18 mouse cellular contexts compared by ENCODE assay signal in the genomic region with DNA sequence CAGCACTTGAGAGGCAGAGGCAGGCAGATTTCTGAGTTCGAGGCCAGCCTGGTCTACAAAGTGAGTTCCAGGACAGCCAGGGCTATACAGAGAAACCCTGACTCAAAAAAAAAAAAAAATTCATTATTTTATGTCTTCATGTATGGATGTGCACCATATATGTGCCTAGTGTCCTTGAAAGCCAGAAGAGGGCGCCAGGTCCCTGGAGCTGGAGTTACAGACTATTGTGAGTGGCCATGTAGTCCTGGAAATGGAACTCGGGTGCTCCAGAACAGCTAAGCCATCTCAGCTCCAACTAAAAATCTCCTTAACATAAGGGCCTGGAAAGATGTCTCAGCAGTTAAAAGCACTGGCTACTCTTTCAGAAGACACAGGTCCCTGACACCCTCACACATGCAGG. TPM values are rescaled to one million over a fixed set of nuclear protein-coding genes. Genes with fewer than 3 reads are reported as not detected.
DNase-seq lines count a peak whose midpoint lies in the region; ATAC-seq and TF ChIP-seq lines count a peak whose summit lies in the region.
"Had no signal": no experiment of that assay in that cellular context is flagged by ENCODE, and none has a peak within 500 bp of the region (broad histone marks: within the 10 kb centered on the region; RNA-seq: fewer than 3 reads in every experiment).

No protein-coding gene starts in this region.

- H3K9me3 ChIP-seq in lung, postnatal 0 days (ENCODE audit: low read length), result no peaks in the 10 kb centered on the region
- H3K9me3 ChIP-seq: embryonic facial prominence, embryonic 10.5 days; forebrain, embryonic 12.5 days; G1E; hindbrain, embryonic 12.5 days; stomach, embryonic 15.5 days had no signal

- H3K4me1 ChIP-seq in lung, postnatal 0 days (ENCODE audit: insufficient read depth, low read depth, low read length), result peaks cover 17% of the 10 kb centered on the region; the same call in 1 of the 2 replicates

- no peaks in the 10 kb centered on the region for H3K36me3 ChIP-seq in lung, postnatal 0 days (ENCODE audit: insufficient read depth, low read length)
- H3K36me3 ChIP-seq: hindbrain, embryonic 12.5 days had no signal

- H3K27ac ChIP-seq in lung, postnatal 0 days (ENCODE audit: low read length), result no peak overlapping the region

- no peak for TF ChIP-seq EP300 in lung, postnatal 0 days (IDR thresholded peaks at IDR 0.05)

- peak; percentile 9 for DNase-seq in embryo, embryonic 10.5 days (ENCODE audit: low spot score)
- no peak for DNase-seq in embryo, embryonic 10 days (ENCODE audit: low spot score)
- DNase-seq in lung, postnatal 0 days (ENCODE audit: low spot score), result no peak
- DNase-seq in lung, postnatal 14 days, result no peak
- peak; percentile 72 for DNase-seq in R1 (ENCODE audit: low read depth, low spot score)
- DNase-seq in retina, postnatal 1 day, result peak; percentile 36
- DNase-seq: lung, postnatal 36 days; right cerebral cortex, adult 18-20 months had no signal

- peak; percentile 51 for TF ChIP-seq CTCF in lung, postnatal 0 days (IDR thresholded peaks at IDR 0.05)

- 66% methylated on average over 3 of the region's 3 CpGs for WGBS in lung, postnatal 0 days

- ATAC-seq in lung, postnatal 0 days, result no peak
- ATAC-seq in activated CD4-positive, CD25-positive, alpha-beta regulatory T cell, adult 4 months, result no peak
- ATAC-seq in megakaryocyte, adult 5-6 weeks (ENCODE audit: poor library complexity, severe bottlenecking), result no peak

- no peak overlapping the region for H3K4me3 ChIP-seq in lung, postnatal 0 days (ENCODE audit: low read depth, low read length)

- no peak overlapping the region for H3K9ac ChIP-seq in lung, postnatal 0 days (replicated peaks; ENCODE audit: low read depth)

- no peaks in the 10 kb centered on the region for H3K27me3 ChIP-seq in lung, postnatal 0 days (replicated peaks; ENCODE audit: insufficient read depth, low read length)
- H3K27me3 ChIP-seq: hindbrain, embryonic 12.5 days; stomach, embryonic 15.5 days had no signal

- no peak overlapping the region for H3K4me2 ChIP-seq in lung, postnatal 0 days (replicated peaks; ENCODE audit: low read depth, low read length)

RNA-seq across cellular contexts. Expression of gene Clptm1, which starts 1.9 kb away (rescaled TPM):
- 76.9 and 78.8 TPM in 2 replicates for polyA plus RNA-seq in lung, postnatal 0 days (2015; fragmentation: Nextera tagmentation; extraction: Ambion mirVana)
- polyA plus RNA-seq in activated CD4-positive, CD25-positive, alpha-beta regulatory T cell, adult 4 months (2017; shearing (Covaris generic)), result 10 to 100 TPM; 35.4 to 40.9 TPM
- total RNA-seq in megakaryocyte, adult 5-6 weeks (2015), result 56.6 and 62.8 TPM in 2 replicates
- 33.2 and 37.8 TPM in 2 replicates for total RNA-seq in megakaryocyte, adult 5-6 weeks (2017)

RNA-seq across cellular contexts. Expression of gene Apoc2, which starts 11.0 kb away (rescaled TPM):
- 4.2 and 4.9 TPM in 2 replicates for polyA plus RNA-seq in lung, postnatal 0 days (2015; fragmentation: Nextera tagmentation; extraction: Ambion mirVana)
- polyA plus RNA-seq in activated CD4-positive, CD25-positive, alpha-beta regulatory T cell, adult 4 months (2017; shearing (Covaris generic)), result not detected
- total RNA-seq in megakaryocyte, adult 5-6 weeks (2015), result 90.8 and 107 TPM in 2 replicates
- 79.2 and 97.6 TPM in 2 replicates for total RNA-seq in megakaryocyte, adult 5-6 weeks (2017)
- total RNA-seq: G1E; left cerebral cortex, postnatal 36 days had no signal
- polyA plus RNA-seq: forebrain, embryonic 12.5 days; G1E; hindbrain, embryonic 12.5 days; myocyte had no signal

RNA-seq across cellular contexts. Expression of gene Gm44805, which starts 14.5 kb away (rescaled TPM):
- polyA plus RNA-seq in lung, postnatal 0 days (2015; fragmentation: Nextera tagmentation; extraction: Ambion mirVana), result not detected in 2 replicates
- polyA plus RNA-seq in activated CD4-positive, CD25-positive, alpha-beta regulatory T cell, adult 4 months (2017; shearing (Covaris generic)), result not detected
- total RNA-seq in megakaryocyte, adult 5-6 weeks (2015), result not detected in 2 replicates
- not detected in 2 replicates for total RNA-seq in megakaryocyte, adult 5-6 weeks (2017)
- total RNA-seq: G1E; left cerebral cortex, postnatal 36 days had no signal
- polyA plus RNA-seq: embryonic facial prominence, embryonic 10.5 days; forebrain, embryonic 12.5 days; G1E; gonadal fat pad, adult 2 months; hindbrain, embryonic 12.5 days; myocyte; stomach, embryonic 15.5 days had no signal

RNA-seq across cellular contexts. Expression of gene Apoc4, which starts 14.5 kb away (rescaled TPM):
- polyA plus RNA-seq in lung, postnatal 0 days (2015; fragmentation: Nextera tagmentation; extraction: Ambion mirVana), result 0.38 and 0.88 TPM in 2 replicates
- polyA plus RNA-seq in activated CD4-positive, CD25-positive, alpha-beta regulatory T cell, adult 4 months (2017; shearing (Covaris generic)), result under 1 TPM in 1 of 2 experiments, not detected in 1; 0.44 TPM
- not detected in 2 replicates for total RNA-seq in megakaryocyte, adult 5-6 weeks (2015)
- 0.04 TPM in 1 of 2 replicates, not detected in the other for total RNA-seq in megakaryocyte, adult 5-6 weeks (2017)
- total RNA-seq: left cerebral cortex, postnatal 36 days had no signal
- polyA plus RNA-seq: embryonic facial prominence, embryonic 10.5 days; forebrain, embryonic 12.5 days; hindbrain, embryonic 12.5 days; myocyte had no signal

RNA-seq across cellular contexts. Expression of gene Apoc1, which starts 25.7 kb away (rescaled TPM):
- 61.1 and 63.8 TPM in 2 replicates for polyA plus RNA-seq in lung, postnatal 0 days (2015; fragmentation: Nextera tagmentation; extraction: Ambion mirVana)
- not detected for polyA plus RNA-seq in activated CD4-positive, CD25-positive, alpha-beta regulatory T cell, adult 4 months (2017; shearing (Covaris generic))
- total RNA-seq in megakaryocyte, adult 5-6 weeks (2015), result 3.8 and 7.8 TPM in 2 replicates
- total RNA-seq in megakaryocyte, adult 5-6 weeks (2017), result 4.2 and 15.8 TPM in 2 replicates
- polyA plus RNA-seq: myocyte had no signal

Comparison
In these comparisons a context has a peak if more than half of its experiments do, and no peak if none do; other contexts are left out.
1. DNase-seq: peak in embryo, embryonic 10.5 days (single experiment), R1 (single experiment) and retina, postnatal 1 day (single experiment); none in embryo, embryonic 10 days (single experiment), lung, postnatal 0 days (single experiment) and lung, postnatal 14 days (single experiment).